Mouse (Mus musculus) ES-Bruce4 (cell line): ENCODE measurements around the gene Abhd10.

Source experiments
- CTCF ChIP-seq: IDR thresholded peaks from one replicate; pipeline ENCODE4 v1.8.1; 2011; ENCODE audit warnings: low read depth, low read length
- EP300 ChIP-seq: IDR thresholded peaks from 2 replicates; pipeline ENCODE4 v1.6.1; 2011; ENCODE audit warnings: low read depth, low read length; ENCODE audit not compliant: insufficient read depth

DNA sequence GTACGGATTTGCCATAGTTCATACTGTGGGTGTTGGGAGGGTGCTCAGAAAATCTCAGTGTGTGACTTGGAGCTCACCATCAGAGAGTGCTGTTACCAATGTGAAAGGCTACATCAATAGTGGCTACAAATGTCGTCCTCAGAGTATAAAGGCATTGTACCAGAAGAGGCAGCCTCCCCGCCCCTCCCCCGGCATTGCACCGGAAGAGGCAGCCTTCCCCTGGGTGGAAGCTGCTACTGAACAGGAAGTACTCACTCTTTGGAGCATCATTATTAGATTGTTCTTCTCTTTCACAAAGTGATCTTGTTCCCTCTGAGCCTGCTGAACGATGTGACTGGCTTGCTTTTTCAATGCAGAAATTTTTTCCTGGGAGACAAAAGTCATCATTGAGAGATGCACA is 37.2 kb upstream of the Abhd10 start:
- no peak for TF ChIP-seq EP300
- TF ChIP-seq CTCF: no peak
